Mouse (Mus musculus) small intestine, adult 2 months (tissue): ENCODE measurements around the gene Lrrc4b.

Experiments
- CTCF ChIP-seq: fragments of 200-500 bp; IDR thresholded peaks from 2 replicates; pipeline ENCODE4 v1.5.1; 2012; ENCODE audit warnings: low read depth, mild to moderate bottlenecking, control low read depth, inconsistent platforms, low read length, moderate library complexity, mixed read lengths; ENCODE audit not compliant: insufficient replicate concordance, insufficient read length; ENCODE audit errors: extremely low read depth
- POLR2A ChIP-seq: fragments of 200-500 bp; IDR thresholded peaks from 2 replicates; pipeline ENCODE4 v1.6.1; 2012; ENCODE audit warnings: low read depth, mild to moderate bottlenecking, control low read depth, inconsistent platforms, low read length, moderate library complexity

- TF ChIP-seq CTCF (no peak), POLR2A (no peak)
These were observed 61.5 kb downstream of the Lrrc4b start for GRCm38 (mm10) chr7:44490281-44490680.
